Mouse (Mus musculus): ENCODE measurements around the gene Flt3l. TPM values are rescaled to one million over a fixed set of nuclear protein-coding genes. Genes with fewer than 3 reads are reported as not detected.
"Not testable (repeated sequence)": the region's sequence is repeated elsewhere in the genome, so short reads cannot be mapped to it uniquely, and the experiment has no call there.

Flt3l gene
- total RNA-seq, 2 experiments from 2014 or later, result 1.3 to 3.6 TPM

DNA sequence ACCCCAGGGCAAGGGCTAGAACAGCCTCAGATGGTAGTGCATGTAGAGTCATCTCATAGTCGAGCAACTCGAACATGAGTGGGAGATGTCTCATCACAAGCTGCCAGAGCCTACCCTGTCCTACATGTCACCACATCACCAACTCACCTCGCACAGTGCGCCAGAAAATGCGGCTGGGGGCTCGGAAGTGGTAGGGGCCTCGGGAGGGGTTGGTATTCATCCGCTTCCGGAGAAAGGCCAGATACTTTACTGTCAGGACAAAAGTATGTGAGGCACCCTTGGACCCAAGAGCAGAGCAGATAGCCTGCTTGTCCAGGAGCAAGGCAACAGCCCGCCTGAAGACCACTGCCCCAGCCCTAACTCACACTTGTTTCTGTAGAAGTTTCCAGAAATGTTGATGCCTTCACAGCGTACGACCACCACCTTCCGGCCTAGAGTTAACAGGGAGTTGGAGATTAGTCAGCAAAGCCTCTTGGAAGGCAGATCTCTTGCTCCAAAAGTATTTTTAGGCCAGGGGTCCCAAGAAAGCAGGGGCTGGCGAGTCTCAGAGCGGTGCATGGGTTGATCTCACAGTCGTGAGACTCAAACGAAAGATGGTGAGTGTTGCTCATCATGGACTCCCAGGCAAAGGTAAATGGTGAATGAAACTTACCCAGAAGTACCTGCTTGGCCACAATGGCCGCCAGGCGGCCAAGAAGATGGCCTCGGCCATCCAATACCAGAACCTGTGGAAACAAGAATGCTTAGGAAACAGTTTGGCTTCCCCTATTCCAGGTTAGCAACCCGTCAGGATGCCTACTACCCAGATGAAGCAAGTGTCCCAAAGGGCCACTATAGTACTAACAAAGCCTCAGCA lies 9.2 kb downstream of the Flt3l start:
- ATAC-seq (replicated peaks; ENCODE audit: low FRiP score, poor library complexity, severe bottlenecking), result no peak

DNA sequence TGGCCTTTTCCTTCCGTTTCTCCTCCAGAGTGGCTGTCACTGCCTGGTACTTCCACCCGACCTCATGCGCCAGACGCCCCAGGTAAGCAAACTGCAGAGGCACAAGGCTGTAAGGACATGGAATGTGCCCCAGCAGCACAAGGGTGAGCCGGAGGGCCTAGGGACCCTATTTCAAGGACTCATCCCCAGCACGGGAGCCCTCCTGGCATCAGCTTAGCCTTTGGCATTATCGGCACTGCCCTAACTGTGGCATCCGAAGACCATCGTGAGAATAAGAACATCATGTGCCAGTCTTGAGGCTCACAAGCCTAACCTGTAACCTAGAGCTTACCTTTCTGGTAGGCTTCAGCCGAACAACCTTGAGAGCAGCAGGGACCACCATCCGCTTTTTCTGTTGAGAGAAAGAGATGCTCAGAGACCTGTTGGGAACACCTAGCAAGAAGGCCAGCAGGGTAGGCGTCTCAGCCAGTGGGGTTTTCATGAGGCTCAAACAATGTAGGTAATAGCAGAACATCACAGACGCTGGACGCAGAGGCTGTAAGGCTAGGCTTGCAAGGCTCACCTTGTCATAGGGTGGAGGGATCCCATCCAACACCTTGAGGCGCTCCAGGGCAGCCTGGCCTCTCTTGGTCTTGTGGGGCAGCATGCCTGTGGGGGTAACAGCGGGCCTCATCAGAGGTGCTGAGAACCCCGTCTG lies 9.9 kb downstream of the Flt3l start:
- ATAC-seq (replicated peaks; ENCODE audit: low FRiP score, poor library complexity, severe bottlenecking), result no peak

DNA sequence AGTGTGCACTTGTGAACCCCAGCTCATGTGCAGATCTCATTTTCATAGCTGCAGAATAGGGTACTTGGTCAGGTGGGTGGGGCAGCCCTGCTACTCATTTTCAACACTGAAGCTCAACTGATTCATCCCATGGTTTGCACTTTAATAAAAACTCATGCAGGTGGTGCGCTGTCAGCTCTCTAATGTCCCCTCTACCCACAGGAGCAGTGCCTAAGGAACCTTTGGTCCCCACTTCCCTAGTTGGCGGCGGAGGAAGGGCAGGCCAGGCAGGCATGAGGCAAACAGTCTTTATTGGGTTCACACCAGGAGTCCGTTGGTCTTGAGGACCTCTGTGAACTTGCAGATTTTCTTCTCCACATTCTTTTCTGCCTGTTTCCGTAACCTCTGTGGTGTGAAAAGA lies 10.6 kb downstream of the Flt3l start:
- ATAC-seq (replicated peaks; ENCODE audit: low FRiP score, poor library complexity, severe bottlenecking), result not testable (repeated sequence)

DNA sequence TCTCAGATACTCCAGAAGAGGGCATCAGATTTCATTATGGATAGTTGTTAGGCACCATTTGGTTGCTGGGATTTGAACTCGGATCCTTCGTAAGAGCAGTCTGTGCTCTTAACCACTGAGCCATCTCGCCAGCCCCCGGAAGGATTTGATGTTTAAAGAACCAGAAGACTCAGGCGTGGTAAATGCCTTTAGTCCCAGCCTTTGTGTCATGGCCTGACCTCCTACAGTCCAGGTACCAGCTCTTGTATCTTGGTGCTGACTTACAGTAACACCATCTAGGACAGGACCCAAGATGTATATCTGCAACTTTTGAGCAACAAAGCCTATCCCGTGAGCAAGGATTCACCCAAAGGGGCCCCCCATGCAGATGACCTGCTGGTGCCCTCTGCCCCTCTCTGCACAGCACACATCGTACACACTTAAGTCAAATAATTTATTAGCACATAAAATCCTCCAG lies 11.1 kb downstream of the Flt3l start:
- ATAC-seq (replicated peaks; ENCODE audit: low FRiP score, poor library complexity, severe bottlenecking), result no peak

DNA sequence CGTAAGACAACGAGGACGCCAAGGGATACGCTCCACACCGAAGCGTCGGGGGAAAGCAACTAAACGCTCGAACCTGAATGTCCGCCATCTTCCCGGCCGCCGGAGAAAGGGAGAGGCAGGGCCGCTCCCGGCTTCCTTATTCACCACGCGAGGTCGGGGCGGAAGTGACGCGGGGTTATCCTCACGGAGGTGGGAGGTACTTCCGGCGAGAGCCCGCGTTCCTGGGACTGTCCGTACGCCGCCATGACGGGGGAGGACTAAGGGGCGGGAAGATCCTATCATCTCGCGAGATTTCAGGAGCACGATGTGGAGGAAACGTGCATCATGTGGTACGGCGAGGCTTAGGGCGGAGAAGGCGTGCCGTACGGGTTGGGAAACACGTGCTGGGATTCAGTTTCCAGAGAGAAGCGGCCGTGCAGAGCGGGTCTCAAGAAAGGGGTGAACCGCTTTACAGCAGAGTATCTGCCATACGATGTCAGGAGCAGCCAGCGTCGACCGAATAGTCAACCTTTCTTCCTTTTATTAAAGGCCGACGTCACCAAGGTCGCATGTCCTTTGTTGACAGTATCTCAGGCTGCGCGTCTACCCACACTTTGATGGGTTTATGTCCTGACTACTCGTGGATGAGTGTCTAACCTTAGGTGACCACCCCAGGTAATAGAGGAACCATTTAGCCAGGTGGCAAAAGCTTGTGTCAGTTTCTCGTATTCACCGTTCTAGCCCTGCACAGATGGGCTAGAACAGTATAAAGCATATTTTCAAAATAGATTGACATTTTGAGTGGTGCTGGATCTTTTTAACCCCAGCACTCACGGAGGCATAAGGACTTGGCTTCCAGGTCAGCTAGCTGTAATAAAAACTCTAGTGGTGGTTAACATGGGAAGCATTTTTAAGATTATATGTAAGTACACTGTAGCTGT lies 11.7 kb downstream of the Flt3l start, which contains the start of gene Rps11:
Gene Rps11 (minus strand): TSS at position 216 of the 920 bp plus-strand sequence.
- peak; percentile 77 for ATAC-seq (replicated peaks; ENCODE audit: low FRiP score, poor library complexity, severe bottlenecking)

DNA sequence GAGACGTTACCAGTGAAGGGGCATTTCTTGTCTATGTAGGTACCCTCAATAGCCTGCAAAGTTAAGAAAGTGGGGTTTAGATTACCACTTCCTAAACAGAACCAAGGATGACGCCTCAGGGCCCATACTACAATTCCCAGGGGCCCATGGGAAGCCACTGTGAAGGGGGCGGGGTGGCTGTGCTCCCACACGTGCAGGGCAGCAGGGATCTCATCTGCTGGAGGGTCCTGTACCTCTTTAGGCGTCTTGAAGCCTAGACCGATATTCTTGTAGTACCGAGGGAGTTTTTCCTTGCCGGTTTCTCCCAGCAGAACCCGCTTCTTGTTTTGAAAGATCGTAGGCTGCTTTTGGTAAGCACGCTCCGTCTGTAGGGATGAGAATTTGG lies 13.1 kb downstream of the Flt3l start:
- ATAC-seq (replicated peaks; ENCODE audit: low FRiP score, poor library complexity, severe bottlenecking), result no peak

DNA sequence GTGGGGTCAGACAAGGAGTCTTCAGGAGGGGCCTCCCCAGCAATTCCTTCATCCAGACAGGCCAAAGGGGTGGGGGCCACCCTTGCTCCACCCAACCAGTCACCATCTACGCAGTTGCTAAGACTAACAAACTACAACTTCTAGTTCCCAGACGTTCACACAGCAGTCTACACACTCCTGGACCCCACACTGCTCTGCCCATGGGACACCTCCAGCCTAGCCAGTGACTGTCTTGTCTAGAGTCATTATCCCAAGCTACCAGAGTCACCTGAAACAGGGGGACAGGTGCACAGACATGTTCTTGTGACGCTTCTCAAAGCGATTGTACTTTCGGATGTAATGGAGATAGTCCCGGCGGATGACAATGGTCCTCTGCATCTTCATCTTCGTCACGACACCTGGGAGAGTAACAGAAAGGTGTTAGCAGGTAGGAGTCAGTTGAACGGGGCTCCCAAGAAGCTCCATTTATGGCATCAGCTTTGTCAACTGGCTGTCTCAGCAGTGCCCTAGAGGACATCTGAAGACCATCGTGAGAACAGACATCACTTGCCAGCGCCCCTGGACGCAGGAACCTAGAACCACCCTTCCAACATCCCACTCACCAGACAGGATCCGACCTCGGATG lies 13.6 kb downstream of the Flt3l start:
- ATAC-seq (replicated peaks; ENCODE audit: low FRiP score, poor library complexity, severe bottlenecking), result no peak

DNA sequence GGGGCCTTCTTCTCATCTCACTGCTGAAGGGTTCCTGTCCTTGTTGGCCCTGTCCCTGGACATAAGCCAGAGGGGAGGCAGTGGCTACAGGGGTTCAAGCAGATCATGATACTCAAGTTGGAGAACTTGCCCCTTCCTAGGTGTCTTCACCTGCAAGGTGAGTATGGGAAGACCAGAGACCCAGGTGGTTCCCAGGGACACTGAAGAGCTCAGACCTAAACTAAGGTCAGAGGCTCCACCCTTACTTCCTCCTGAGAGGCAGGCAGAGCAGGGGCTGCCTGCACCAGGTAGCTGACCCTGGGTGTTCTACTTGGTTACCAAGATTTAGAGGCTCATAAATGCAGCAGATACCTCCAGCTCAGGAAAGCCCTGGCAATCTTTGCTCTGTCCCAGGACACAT lies 14.3 kb downstream of the Flt3l start:
- ATAC-seq (replicated peaks; ENCODE audit: low FRiP score, poor library complexity, severe bottlenecking), result no peak

DNA sequence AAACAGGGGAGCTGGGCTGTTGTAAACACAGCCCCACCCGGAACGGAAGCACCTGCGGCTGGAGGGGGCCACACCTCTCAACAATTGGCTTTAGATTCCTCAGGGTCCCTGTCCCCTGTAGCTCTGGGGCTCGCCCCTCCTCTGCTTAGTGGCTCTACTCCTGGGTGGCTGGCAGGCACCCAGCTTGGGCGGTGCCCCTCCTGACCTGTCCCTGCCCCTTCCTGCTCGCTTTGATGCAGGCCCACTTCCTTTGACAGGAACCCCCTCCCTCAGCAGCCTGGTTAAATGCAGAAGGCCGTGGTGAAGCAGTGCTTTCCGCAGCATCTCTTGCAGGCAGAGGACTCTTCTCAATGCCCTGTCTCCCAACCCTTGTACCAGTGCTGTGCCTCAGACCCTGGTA lies 14.8 kb downstream of the Flt3l start:
- ATAC-seq (replicated peaks; ENCODE audit: low FRiP score, poor library complexity, severe bottlenecking), result no peak

DNA sequence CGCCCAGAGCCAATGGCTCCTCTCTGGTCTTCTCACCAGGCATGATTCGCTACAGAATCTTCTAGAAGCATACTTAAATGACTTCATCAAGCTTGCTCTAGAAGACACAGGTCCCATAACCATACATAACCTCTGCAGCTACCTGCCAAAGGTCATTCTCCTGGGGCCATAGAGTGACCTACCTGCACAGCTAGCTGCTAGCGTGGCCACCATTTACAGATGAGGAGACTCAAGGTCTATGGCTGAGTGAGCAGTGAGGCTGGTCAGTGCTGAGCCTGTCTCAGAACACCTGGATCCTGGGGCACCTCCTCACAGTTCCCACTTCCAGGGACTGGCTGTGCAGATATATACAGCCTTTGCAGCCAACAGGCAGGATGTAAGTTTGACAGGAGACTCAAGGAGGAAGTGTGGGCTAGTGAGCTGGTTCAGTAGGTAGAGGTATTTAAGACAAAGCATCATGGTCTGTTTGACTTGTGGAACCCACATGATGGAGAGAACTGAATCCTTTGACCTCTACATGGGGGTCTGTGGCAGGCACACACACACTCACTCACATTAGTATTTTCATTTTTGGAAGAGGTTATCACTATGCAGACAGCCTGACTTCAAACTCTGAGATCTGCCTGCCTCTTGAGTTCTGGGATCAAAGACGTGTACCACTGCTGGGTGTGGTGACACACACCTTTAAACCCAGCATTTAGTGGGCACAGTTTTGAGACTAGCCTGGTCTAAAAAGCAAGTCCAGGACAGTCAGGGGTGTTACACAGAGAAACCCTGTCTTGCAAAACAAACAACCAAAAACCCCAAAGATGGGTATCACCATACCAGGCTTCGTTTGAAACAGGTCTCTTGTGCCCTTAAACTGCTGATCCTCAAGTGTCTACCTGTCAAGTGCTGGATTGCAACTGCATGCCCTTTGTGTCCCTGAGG lies 16.2 kb downstream of the Flt3l start:
- ATAC-seq (replicated peaks; ENCODE audit: low FRiP score, poor library complexity, severe bottlenecking), result no peak

DNA sequence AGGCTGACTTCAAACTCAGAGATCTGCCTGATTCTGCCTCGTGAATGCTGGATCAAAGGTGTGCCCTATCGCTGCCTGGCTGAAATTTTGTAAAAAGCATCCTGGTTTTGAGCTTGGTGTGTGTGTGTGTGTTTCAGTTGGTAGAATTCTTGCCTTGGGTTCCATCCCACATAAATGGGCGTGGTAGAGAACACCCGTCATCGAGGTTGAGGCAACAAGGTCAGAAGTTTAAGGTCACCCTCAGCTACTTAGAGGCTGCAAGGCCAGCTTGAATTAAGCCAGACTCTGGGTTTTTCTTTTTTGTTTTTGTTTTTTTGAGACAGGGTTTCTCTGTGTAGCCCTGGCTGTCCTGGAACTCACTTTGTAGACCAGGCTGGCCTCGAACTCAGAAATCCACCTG lies 17.9 kb downstream of the Flt3l start:
- ATAC-seq (replicated peaks; ENCODE audit: low FRiP score, poor library complexity, severe bottlenecking), result no peak

DNA sequence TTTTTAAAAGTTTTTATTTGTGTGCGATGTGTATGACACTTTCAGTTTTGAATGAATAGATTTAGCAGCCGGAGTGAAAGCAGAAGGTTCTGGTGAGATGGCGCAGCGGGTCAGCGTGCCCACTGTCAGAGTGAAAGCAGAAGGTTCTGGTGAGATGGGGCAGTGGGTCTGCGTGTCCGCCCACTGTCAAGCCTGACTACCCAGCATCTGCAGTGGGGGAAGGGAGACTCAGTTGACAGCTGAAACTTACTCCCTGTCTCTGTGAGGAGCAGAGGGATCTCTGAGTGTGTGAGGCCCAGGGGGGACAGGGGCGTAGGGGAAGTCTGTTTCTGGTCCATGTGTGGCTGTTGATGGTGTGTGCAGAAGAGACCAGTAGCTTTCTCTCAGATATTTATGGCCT lies 18.7 kb downstream of the Flt3l start:
- no peak for ATAC-seq (replicated peaks; ENCODE audit: low FRiP score, poor library complexity, severe bottlenecking)

DNA sequence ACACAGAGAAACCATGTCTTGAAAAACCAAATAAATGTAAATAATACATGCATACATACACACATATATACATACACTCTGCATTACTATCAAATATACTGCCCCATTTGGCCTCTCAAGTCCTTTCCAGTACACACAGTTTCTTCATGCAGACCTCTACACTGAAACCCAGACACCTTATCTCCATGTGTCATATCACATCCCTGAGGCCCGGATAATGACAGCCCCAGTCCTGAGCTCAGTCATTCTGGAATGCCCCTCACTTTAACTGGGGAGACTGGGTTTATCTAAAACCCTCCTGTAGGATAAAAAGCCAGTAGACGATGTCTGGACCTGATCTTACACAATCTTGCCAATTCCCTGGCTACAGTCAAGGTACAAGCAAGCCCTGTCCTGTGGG lies 22.8 kb downstream of the Flt3l start:
- ATAC-seq (replicated peaks; ENCODE audit: low FRiP score, poor library complexity, severe bottlenecking), result no peak

DNA sequence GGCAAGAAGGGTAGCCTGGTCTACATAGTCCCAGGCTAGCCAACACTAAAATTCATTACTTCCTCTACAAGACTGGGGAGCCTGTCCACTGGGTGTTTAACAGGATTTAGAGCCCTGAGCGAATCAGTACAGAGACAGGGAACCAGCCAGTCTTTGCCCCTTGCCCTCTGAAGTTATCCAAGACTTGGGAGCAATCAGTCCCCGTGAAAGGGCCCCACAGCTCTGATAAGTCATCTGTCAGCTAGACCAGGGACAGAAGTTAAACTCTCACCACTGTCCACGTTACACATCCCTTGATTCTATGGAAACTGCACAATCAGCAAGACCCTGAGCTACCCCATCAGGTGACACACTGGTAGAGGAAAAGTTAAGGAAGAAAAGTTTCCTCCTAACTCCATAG lies 23.7 kb downstream of the Flt3l start:
- ATAC-seq (replicated peaks; ENCODE audit: low FRiP score, poor library complexity, severe bottlenecking), result no peak

DNA sequence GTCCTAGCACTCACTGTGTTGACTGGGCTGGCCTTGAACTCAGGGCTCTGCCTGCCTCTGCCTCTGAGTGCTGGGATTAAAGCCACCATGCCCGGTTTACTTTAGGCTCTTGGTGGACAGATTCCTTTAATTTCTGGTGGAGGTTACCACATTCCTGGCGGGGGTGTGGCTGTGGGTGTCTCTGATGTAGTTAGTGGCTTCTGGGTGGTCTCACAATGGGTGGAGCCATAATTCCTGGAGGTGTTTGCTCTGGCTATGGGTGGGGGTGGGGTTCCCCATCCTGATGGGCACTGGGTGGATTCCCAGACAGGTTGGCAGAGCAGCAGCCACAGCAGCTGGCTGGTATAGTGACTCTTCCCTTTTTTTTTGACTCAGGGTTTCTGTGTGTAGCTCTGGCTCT lies 24.3 kb downstream of the Flt3l start:
- ATAC-seq (replicated peaks; ENCODE audit: low FRiP score, poor library complexity, severe bottlenecking), result no peak

DNA sequence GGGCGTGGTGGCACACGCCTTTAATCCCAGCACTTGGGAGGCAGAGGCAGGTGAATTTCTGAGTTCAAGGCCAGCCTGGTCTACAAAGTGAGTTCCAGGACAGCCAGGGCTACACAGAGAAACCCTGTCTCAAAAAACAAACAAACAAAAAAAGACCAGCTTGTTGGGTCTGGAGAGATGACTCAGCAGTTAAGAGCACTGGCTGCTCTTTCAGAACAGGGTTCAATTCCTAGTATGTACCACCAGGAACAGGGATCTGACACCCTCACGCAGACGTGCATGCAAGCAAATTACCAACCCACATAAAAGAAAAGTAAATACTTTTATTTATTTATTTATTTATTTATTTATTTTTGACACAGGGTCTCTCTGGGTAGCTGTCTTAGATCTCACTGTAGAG lies 26.1 kb downstream of the Flt3l start:
- not testable (repeated sequence) for ATAC-seq (replicated peaks; ENCODE audit: low FRiP score, poor library complexity, severe bottlenecking)

DNA sequence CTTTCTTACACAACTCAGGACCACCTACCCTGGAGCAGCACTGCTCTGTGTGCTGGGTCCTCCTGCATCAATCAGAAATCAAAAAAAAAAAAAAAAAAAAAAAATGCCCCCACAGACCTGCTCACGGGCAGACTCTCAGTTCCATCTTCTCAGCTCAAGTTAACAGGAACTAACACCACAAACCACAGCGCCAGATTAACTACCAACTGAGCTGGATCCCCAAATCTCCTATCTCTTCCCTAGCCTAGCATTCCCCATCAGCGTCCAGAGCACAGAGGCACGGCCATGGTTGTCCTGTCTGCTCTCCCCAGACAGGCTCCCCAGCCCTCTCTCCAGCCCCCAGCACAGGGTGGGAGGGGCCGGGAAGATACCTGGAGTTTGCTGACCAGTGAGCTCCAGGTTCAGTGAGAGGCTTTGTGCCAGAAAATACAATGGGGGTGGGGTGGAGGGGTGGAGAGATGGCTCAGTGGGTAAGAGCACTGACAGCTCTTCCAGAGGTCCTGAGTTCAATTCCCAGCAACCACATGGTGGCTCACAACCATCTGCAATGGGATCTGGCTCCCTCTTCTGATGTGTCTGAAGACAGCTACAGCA lies 29.1 kb downstream of the Flt3l start:
- no peak for ATAC-seq (replicated peaks; ENCODE audit: low FRiP score, poor library complexity, severe bottlenecking)

DNA sequence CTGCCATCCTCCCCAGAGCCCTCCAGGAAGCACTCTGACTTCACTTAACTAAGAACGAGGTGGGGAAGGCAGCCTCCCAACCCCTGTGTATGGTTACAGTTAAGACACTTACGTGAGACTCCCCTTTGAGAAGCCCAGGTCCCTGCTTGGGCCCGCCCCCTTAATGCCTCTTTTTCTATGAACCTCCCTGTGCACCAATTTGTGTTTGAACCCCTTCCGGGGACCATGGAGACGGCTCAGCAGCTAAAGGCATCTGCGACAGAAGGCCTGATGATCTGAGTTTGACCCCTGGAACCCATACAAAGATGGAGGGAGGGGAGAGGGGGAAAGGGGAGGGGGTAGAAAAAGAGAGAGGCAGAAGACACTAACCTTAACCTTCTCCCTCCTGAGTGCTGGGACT lies 29.8 kb downstream of the Flt3l start:
- no peak for ATAC-seq (replicated peaks; ENCODE audit: low FRiP score, poor library complexity, severe bottlenecking)
